Mouse (Mus musculus) granulocyte monocyte progenitor cell, adult 5-6 weeks (primary cell): ENCODE data around the gene Galnt17. TPM values are rescaled to one million over a fixed set of nuclear protein-coding genes. Genes with fewer than 3 reads are reported as not detected.

Source experiments
- ATAC-seq: replicated peaks from 2 replicates; pipeline ENCODE4 v1.8.0; 2016; ENCODE audit warnings: mild to moderate bottlenecking, moderate TSS enrichment, inconsistent platforms; ENCODE audit not compliant: poor library complexity, severe bottlenecking
- total RNA-seq, 2 experiments: library from RNA; stranded (forward) in 1 of 2; stranded (reverse) in 1 of 2; fragments of 200-712, 200-1000 nt in 1 of 2; fragments of >200 nt in 1 of 2; fragmentation: Nextera tagmentation in 1 of 2; gene quantifications; 2 replicates each; pipeline ENCODE4 v1.2.3; 2014 to 2017

The Galnt17 gene
- total RNA-seq, 2 experiments from 2014 or later = not detected

DNA sequence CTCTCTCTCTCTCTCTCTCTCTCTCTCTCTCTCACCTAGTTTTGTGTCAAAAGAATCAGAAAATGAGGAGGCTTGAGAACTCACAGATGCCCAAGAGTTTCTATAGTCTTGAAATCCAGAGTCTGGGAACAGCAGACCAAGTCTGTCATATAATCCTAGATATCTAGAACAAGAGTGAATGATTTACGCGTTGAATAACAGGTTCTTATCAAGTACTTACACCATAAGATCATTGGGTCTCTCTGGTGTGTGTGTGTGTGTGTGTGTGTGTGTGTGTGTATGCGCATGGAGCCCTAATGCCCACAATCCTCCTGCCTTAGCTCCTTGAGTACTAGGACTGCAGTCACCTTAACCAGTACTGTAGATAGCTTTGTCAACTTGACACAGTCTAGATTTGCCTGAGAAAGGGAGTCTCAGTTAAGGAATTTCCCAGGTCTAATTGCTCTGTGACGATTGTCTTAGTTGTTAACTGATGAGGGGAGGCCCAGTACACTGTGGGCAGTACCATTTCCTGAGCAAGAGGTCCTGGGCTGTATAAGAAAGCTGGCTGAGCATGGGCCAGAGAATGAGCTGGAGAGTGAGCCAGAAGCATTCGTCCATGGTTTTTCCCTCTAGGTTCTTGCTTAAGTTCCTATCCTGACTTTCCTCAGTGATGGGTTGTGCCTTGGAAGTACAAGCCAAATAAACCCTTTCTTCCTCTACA is 268.5 kb downstream of the Galnt17 start:
- ATAC-seq = no peak

DNA sequence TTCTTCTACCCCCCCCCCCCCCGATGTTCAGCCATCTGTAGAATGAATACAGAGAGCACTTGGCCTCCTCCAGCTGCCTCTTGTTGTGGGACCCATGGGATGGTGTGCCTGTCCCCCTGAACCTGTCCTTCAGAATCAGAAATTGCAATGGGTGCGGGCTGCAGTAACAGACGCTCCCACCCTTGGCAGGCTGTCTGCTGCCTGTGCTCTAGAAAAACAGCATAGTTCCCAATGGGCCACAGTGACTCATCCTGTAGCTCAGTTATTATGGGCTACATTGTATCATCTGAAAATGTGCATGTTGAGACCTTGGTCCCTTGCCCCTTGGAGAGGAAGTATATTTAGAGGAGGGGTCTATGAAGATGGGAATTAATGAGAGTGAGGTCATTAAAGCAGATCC is 283.8 kb downstream of the Galnt17 start:
- ATAC-seq = no peak

DNA sequence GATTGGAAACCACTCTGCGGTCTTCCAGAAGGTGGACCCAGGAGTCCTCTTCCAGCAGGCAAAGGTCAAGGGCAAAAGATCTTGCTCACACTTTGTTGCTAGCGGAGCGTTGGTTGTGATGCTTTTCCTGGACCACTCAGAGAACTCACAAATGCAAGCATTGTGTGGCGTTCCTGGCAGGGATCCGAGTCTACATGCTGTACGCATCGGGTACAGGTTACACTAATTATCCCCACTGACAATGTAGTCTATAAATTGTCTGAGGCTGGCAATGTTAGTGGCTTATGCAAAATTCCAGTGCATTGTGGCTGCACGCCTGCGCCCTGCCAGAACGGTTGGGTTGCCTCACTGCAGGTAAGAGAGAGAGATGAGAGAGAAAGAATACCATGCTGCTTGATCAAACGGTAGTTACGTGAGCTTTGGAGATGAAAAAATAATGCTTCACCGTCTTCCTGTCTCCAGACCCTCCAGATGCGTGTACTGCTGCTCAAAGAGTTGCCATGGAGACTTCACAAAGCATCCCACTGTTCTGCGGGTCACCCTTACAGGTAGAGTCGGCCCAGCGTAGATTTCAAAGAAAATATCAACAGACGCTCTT is 285.8 kb downstream of the Galnt17 start:
- ATAC-seq = no peak

DNA sequence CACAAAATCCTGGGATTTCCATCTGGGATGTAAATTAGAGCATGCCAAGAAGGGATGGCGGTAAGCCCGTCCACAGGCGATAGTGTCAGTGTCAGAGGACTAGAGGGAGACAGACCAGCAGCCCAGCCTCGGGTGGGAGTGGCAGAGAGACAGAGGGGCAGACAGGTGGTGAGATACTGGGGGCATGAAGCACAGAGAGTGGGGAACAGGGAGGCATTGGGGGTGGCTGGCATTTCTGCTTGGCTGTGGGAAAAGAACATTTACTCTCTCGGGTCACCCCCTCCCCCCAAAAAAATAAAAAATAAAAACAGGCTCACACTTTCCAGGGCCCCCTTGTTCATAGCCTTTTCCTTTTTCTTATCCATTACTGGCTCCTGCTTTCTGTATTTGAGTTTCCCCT is 287.4 kb downstream of the Galnt17 start:
- no peak for ATAC-seq

DNA sequence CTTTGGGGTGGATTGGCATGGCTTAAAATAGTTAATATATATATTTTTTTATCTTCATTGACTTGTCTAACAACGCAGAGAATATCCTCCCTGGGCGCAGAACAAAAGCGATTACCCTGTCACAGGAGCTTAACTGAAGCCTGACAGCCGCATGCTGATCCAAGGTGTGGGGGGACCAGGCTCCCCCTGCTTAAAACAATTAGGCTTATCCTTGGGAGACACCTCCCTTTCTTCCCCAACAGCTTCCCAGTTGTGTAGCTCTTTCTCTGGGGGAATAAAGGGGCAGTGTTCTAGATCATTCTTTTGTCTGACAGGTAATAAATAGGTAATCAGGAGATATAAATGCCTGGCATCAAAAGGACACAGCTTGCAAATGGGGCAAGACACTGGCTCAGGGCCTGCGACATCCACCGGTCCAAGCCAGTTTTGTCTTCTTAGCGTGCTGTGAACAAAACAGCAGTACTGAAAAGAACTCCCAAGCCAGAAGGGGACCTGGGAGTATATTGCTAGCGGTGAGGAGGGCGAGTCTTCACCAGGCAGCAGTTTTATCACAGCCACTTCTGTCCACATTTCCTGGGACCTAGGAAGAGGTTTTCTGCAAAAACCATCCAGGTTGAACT is 288.8 kb downstream of the Galnt17 start:
- ATAC-seq = no peak

DNA sequence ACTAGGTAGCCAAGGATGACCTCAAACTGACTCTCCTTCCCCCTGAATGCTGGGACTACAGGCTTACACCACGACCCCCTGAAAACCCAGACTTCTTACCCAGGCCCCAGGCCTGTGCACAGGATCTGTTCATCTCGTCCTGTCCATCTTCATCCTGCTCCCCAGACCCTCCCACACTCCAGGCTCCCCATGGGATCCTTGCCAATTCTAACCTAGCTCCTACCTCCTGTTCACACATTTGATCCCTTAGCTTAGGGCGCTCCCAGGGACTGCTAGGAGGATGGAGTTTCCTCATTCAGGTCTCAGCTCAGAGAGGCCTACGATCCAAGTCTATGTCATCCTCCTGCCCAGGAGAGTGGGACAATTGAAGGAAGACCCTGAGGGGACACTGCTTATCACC is 292.2 kb downstream of the Galnt17 start:
- ATAC-seq = no peak

DNA sequence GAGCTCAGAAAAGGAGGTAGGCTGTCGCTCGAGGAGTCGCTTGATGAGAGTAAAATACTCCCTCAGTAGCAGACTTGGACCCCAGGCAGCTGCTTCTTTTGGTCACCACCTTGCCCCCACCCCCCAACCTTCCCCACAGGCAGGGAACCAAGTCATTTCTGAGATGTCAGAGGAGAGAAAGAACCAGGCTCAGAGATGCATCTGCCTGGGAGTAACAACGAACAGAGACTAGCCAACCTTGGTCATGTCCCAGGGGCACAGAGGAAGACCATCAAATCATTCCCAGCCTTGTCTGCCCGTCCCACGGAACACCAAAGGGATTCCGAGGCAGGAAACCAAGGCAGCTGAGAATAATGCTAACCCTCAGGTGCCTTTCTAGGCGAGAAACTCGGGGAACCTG is 293.0 kb downstream of the Galnt17 start:
- no peak for ATAC-seq

DNA sequence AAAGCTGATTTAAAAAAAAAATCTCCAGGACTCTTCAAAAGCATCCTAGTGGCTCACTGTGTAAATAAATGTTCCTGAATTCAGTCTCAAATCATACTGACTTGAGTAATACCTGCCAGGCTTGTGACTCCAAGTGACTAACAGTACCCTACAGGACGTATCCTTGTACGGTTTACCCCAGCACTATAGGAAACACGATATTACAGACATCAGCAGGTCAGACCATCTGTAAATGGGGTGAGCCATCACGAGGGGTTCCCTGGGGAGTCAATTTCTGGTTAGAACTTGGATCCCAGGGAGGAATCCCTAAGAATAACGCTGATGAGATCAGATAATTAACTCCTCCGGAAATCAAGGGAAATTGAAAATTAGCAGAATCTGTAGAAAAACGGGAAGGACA is 294.5 kb downstream of the Galnt17 start:
- no peak for ATAC-seq

DNA sequence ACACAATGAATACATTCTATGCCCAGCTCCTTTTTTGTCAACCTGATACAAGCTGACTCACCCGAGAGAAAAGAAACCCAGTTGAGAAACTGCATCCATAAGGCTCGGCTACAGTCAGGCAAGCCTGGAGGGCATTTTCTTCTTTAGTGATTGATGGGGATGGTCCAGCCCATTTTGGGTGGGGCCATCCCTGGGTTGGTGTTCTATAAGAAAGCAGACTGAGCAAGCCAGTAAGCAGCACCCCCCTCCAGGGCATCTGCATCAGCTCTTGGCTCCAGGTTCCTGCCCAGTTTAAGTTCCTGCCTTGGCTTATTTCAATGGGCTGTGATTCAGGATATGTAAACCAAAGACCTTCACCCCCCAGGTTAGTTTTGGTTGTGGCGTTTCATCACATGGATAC is 295.2 kb downstream of the Galnt17 start:
- ATAC-seq = no peak

DNA sequence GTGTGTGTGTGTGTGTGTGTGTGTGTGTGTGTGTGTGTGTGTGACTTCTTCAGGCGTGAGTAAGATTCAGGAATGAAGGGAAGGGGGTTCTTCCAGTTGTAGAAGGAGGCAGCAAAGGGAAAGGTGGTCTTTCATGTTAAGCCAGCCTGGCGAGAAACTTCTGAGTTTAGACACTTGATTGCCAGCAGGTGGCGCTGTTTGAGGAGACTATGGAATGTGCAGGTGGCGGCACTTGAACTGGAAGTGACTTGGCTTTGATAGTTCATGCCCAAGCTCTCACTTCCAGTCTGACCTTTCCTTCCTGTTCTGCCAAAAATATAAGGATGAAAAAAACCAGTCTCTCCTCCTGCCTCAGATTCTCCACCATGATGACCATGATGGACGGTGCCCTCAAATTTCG is 298.8 kb downstream of the Galnt17 start:
- no peak for ATAC-seq

DNA sequence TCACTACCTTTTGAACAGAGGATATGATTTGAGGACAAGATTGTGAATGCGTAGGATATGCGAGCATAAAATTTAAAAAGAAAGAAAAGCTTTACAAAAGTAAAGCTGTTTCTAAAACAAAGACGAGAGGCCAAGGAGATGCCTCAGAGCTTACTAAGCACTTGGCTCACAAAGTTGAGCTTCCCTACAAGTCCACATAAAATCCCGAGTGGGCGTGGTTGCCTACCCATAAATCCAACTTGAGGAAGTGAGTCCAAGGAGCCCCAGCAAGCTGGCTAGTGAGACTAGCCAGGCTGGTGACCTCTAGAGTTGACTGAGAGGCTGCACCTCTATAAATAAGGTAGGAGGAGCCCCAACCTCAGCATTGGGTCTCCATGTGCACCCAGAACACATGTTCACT is 299.8 kb downstream of the Galnt17 start:
- no peak for ATAC-seq

DNA sequence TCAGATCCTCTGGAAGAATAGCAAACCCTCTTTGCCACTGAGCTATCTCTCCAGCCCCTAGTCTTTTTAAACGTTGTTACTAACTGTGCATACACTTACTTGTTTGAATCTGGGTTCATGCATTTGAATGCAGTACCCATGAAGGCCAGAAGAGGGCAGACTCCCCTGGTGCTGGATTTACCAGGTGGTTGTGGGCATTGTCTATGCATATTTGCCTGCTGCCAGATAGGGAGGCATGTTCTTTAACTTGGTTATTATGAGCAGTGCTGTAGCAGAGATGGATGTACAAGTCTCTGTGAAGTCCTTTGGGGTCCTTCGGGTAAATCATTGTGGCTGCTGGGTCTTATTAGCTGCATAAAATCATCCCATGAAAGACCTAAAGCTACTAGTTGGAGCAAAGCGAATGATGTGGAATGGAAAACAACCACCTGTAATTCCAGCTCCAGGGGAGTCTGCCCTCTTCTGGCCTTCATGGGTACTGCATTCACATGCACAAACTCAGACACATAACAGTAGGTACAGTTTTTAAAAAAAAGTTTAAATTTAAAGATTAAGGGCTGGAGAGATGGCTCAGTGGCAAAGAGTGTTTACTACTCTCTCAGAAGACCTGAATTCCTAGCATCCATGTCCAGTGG is 300.3 kb downstream of the Galnt17 start:
- ATAC-seq = no peak; the same call in 1 of the 2 replicates

DNA sequence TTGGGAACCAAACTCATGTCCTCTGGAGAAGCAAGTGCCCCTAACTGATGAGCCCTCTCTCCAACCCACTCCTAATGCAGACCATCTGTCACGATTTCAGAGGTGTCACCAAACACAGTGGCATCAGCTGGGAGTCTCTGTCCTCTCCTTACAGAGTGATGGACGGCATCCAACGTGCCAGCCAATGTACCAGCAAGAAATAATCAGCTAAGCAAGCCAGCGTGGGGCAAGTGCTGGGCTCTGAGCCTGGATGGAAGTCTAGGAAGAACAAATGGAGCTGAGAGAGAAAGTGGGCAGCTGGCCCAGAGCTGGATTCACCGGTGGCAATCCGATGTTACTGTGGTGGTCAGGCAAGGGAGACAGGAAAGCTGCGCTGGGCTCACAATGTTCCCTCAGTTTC is 301.1 kb downstream of the Galnt17 start:
- ATAC-seq = no peak

DNA sequence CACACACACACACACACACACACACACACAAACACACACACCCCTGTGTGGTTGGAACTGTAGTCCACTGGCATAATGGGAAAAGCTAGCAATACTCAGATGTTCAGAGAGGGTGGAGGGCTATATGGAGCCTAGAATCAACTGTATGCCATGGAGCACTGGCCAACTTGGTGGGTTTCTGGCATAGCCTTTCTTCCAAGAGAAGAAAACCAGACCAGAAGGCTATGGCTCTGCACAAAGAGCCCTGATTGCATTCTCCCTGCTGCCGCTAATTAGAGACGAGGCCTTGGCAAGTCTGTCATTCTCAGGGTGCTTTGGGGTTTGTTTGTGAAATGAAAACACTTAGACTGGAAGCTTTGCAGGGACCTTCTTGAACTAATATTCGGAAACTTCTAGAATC is 301.8 kb downstream of the Galnt17 start:
- ATAC-seq = no peak

DNA sequence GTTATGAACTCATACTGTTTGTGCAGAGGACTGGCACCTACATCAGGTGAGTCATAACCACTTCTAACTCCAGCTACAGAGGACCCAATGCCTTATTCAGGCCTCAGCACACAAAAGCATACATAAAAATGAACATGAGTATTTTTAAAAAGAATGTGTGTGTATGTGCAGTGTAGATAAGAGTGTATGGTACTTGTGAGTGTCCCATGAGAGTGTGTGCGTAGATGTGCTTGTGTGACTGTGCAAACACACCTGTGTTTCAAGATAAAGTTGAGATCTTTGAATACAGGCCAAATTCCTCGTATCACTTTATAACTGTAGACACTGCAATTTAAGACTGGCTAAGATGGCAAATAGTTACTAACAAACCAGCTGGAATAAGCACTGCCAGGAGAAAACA is 307.7 kb downstream of the Galnt17 start:
- no peak for ATAC-seq

DNA sequence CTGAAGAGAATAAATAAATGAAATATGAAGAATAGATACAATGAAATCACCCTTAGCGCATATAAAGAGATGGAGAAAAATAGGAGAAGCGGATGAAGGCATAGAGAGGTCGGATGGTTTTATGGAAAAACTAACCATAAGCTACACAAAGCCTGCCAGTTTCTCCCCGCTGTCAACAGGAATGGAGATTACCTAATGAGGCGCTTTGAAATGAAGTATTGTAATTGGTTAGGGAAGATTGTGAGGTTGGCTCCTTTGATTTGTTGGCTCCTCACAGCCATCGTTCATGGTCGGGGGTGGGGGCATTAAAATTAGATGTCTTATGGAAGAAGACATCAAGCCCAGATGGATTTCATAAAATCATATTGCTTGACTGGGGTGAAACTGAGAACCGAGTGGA is 329.0 kb downstream of the Galnt17 start:
- no peak for ATAC-seq

DNA sequence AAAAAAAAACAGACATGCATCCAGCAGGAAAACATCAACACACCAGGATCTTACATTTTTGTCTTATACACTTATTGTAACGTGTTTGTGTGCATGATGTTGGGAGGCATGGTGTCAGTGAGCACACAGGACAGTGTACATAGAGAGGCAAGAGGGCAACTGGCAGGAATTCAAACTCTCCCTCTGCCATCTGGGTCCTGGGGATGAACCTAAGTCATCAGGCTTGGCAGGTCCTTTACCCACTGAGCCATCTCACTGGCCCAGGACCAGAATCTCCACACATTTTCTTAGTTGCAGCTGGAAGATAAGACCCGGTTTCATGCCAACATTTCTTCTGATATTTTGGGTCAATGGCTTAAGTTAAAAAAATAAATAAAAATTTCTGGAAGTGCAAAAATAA is 329.4 kb downstream of the Galnt17 start:
- no peak for ATAC-seq

DNA sequence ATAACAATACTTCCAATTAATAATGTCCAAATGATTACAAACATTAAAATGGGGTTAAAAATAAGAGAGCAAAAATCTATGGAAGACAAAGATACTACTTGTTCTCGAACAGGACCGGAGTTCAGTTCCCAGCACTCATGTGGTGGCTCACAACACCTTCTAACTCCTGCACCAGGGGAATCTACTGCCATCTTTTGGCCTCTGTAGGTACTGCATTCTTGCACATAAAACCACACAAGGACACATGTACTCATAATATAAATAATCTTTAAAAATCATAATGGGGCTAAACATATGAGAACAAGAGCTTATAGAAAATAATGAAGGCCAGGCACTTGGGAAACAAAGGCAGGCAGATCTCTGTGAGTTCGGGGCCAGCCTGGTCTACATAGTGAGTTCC is 330.3 kb downstream of the Galnt17 start:
- ATAC-seq = no peak

DNA sequence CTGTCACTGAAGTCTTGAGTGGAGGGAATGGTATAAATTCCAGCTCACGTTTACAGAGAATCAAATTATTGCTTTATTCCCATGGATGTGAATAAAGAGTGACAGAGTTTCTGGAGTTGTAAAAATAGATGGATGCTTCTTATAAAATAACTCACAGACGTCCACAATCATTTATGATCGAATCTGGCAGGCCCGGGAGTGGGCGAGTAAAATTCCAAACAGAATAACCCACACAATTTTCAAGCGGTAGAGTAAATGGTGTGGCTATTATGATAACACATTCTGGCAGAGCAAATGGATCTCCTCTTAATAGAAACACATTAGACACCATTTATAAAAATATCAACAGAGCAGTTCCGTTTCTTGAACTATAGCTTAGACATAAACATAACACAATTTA is 355.9 kb downstream of the Galnt17 start:
- ATAC-seq = no peak

DNA sequence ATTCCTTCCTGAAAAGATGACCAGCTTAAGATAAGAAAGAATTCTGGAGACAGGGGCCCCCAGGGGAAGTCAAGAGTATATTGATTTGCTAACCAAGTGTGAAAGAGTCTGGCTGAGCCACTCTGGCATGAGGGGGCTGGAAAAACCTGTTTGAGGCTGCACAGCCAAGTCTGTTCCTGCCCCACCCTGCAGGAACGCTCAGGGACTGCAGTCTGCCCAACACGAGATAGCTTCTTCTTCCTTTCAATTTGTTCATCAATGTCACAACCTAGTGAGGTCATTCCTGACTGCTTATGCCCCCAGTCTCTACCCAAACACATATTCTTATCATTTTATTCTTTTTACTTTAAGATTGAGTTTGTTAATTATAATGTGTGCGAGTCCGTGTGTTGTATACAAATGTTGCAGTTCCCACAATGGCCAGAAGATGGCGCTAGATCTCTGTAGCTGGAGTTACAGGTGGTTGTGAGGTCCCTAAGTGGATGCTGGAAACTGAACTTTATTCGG is 357.4 kb downstream of the Galnt17 start:
- no peak for ATAC-seq

DNA sequence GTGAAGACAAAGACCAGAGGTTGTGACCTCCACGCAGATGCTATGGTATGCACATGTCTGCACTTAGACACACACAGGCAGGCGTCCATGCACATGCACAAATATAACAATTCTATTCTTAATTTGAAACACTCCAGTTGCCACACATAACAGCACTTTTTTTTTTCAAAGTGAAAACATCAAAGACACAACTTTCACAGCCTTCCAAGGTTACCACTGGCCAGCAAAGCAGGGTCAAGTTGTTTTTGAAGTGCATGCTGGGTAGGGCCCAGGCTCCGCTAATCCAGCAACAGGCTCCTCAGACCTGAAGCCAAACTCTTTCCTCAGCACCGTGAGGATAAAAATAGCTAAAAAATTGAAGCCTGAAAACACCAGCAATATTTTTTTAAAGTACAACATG is 357.9 kb downstream of the Galnt17 start:
- no peak for ATAC-seq
